Mouse (Mus musculus) G1E (cell line): Measurements from ENCODE around the gene Prss12.

Source experiments
- CTCF ChIP-seq: IDR thresholded peaks from 2 replicates; pipeline ENCODE4 v1.5.1; 2012; ENCODE audit warnings: low read depth, low read length, inconsistent platforms, mixed read lengths
- GATA1 ChIP-seq: IDR thresholded peaks from 2 replicates; pipeline ENCODE4 v1.6.1; 2012; ENCODE audit warnings: borderline replicate concordance, low read length, inconsistent platforms, mixed read lengths

DNA sequence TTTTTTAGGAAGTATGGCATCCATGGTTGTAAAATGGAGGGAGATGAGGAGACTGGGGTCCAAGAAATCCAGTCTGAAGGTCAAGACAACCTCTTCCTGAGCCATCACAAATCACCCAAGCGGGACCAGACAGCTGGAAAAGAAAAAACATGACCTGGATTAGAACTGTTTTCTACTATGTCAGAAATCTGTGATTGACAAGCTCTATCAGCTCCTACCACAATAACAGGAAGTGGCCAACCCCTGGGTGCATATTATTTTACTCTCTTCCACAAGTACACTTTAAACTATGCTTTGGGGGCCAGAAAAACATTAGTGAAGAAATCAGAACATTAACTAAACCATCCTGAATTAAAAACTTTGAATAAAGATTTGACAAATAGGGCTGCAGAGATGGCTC is 2.2 kb upstream of the Prss12 start:
- TF ChIP-seq GATA1 (no peak), CTCF (no peak)
